Mouse (Mus musculus): ENCODE data around the gene Nudt15.

- TF ChIP-seq TAL1 (IDR thresholded peaks at IDR 0.05; ENCODE audit: low read length) (no peak), GATA1 (IDR thresholded peaks at IDR 0.05; ENCODE audit: low read length) (no peak)
Observed at GRCm38 (mm10) chr14:73501721-73502120, 46.3 kb downstream of the Nudt15 start.

Data from erythroblast, embryonic 14.5 days (primary cell).